Mouse (Mus musculus): ENCODE measurements at regions not wholly inside any gene's neighbourhood (a gene's known extent, or its start where the extent isn't known, plus 50 kb on each side); places are given as distances from the start of the nearest gene placed in this dataset.

GRCm38 (mm10) chr17:45828843-45829242, 95.2 kb upstream of the 1600014C23Rik start:
- no peak for TF ChIP-seq POLR2A (IDR thresholded peaks at IDR 0.05; ENCODE audit: extremely low read depth, insufficient read depth, low read length)
- TF ChIP-seq CTCF (IDR thresholded peaks at IDR 0.05; ENCODE audit: extremely low read depth, insufficient read depth, low read length): no peak
